16 mouse cellular contexts compared by ENCODE assay signal in the genomic region with DNA sequence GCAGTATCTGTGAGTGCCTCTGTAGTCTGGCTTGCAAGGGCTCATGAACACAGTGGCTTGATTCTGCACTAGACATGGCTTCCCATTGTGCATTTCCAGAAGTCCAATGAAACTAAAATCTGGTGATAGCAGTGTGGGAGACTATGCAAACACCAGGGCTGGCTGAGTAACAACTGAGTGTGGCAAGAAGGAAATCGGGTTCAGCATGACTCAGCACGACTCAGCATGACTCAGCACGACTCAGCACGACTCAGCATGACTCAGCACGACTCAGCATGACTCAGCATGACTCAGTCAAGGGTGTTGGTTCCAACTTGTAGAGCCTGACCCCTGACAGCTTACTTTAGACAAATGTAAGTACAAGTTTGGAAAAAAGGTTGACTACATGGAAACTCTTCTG.
DNase-seq lines count a peak whose midpoint lies in the region; ATAC-seq and TF ChIP-seq lines count a peak whose summit lies in the region.
"Had no signal": no experiment of that assay in that cellular context is flagged by ENCODE, and none has a peak within 500 bp of the region (broad histone marks: within the 10 kb centered on the region; RNA-seq: fewer than 3 reads in every experiment).

No protein-coding gene starts in this region.

- H3K4me1 ChIP-seq in ES-Bruce4 (ENCODE audit: control insufficient read depth, insufficient read depth, low read length), result no peaks in the 10 kb centered on the region
- no peaks in the 10 kb centered on the region for H3K4me1 ChIP-seq in liver, postnatal 0 days (ENCODE audit: insufficient read depth)
- H3K4me1 ChIP-seq: embryonic facial prominence, embryonic 13.5 days; liver, embryonic 15.5 days had no signal

- 79% methylated on average over 5 of the region's 5 CpGs for WGBS in liver, postnatal 0 days (ENCODE audit: insufficient replicate concordance)

- peak; percentile 87 for TF ChIP-seq EP300 in ES-Bruce4 (IDR thresholded peaks at IDR 0.05; ENCODE audit: insufficient read depth, low read depth, low read length)
- TF ChIP-seq EP300 in liver, postnatal 0 days (IDR thresholded peaks at IDR 0.05; ENCODE audit: low read depth), result peak; percentile 86

- no peak for TF ChIP-seq POLR2A in ES-Bruce4 (IDR thresholded peaks at IDR 0.05; ENCODE audit: insufficient read depth, low read length)

- no peaks in the 10 kb centered on the region for H3K27me3 ChIP-seq in ES-Bruce4 (ENCODE audit: control insufficient read depth, insufficient read depth, low read length, poor library complexity, severe bottlenecking)
- H3K27me3 ChIP-seq in liver, postnatal 0 days (ENCODE audit: insufficient read depth, low read length), result no peaks in the 10 kb centered on the region
- H3K27me3 ChIP-seq: embryonic facial prominence, embryonic 13.5 days; forebrain, embryonic 12.5 days; liver, embryonic 15.5 days had no signal

- H3K4me2 ChIP-seq in liver, postnatal 0 days (ENCODE audit: low read depth, low read length), result no peak overlapping the region
- H3K4me2 ChIP-seq: embryonic facial prominence, embryonic 13.5 days; forebrain, embryonic 12.5 days; heart, embryonic 11.5 days; liver, embryonic 15.5 days had no signal

- DNase-seq in adrenal gland, postnatal 10 days, result peak; percentile 35
- DNase-seq in adrenal gland, adult 18-20 months (ENCODE audit: low spot score in 2 of 2), result no peak
- peak; percentile 70 for DNase-seq in adipocyte (ENCODE audit: low spot score)
- peak; percentile 21 for DNase-seq in liver, postnatal 0 days
- no peak for DNase-seq in kidney, adult 11 months
- no peak for DNase-seq in lung, postnatal 14 days
- no peak for DNase-seq in left cerebral cortex, adult 9 months (ENCODE audit: low spot score in 2 of 2)
- DNase-seq: cerebellum, postnatal 25 days; kidney, adult 18-20 months; thymus, postnatal 36 days had no signal

- H3K9ac ChIP-seq in ES-Bruce4 (ENCODE audit: low read depth, poor library complexity, severe bottlenecking), result no peak overlapping the region
- no peak overlapping the region for H3K9ac ChIP-seq in liver, postnatal 0 days (replicated peaks)
- H3K9ac ChIP-seq: embryonic facial prominence, embryonic 13.5 days; forebrain, embryonic 12.5 days; liver, embryonic 15.5 days had no signal

- H3K4me3 ChIP-seq in ES-Bruce4 (ENCODE audit: low read depth, low read length), result no peak overlapping the region
- H3K4me3 ChIP-seq in liver, postnatal 0 days (ENCODE audit: low read depth, low read length), result no peak overlapping the region
- H3K4me3 ChIP-seq: embryonic facial prominence, embryonic 13.5 days; forebrain, embryonic 12.5 days; liver, embryonic 15.5 days; myocyte had no signal

- H3K36me3 ChIP-seq in ES-Bruce4 (ENCODE audit: control insufficient read depth, insufficient read depth, low read length, poor library complexity, severe bottlenecking), result no peaks in the 10 kb centered on the region
- no peaks in the 10 kb centered on the region for H3K36me3 ChIP-seq in liver, postnatal 0 days (replicated peaks; ENCODE audit: insufficient read depth, low read length)
- H3K36me3 ChIP-seq: embryonic facial prominence, embryonic 13.5 days; forebrain, embryonic 12.5 days; liver, embryonic 15.5 days had no signal

- H3K9me3 ChIP-seq in ES-Bruce4 (replicated peaks; ENCODE audit: control insufficient read depth, insufficient read depth, low read length, poor library complexity, severe bottlenecking), result peaks cover 17% of the 10 kb centered on the region
- H3K9me3 ChIP-seq in liver, postnatal 0 days (ENCODE audit: low read length), result no peaks in the 10 kb centered on the region
- H3K9me3 ChIP-seq: embryonic facial prominence, embryonic 13.5 days; forebrain, embryonic 12.5 days had no signal

- no peak; the same call in 1 of the 2 replicates for ATAC-seq in liver, postnatal 0 days

- peak overlapping the region; percentile 81 for H3K27ac ChIP-seq in ES-Bruce4 (ENCODE audit: insufficient read depth, low read length)
- H3K27ac ChIP-seq in liver, postnatal 0 days (ENCODE audit: low read depth), result no peak overlapping the region
- H3K27ac ChIP-seq: embryonic facial prominence, embryonic 13.5 days; forebrain, embryonic 12.5 days; liver, embryonic 15.5 days had no signal

- TF ChIP-seq CTCF in ES-Bruce4 (IDR thresholded peaks at IDR 0.05; ENCODE audit: low read depth, low read length), result no peak
- TF ChIP-seq CTCF in liver, postnatal 0 days (IDR thresholded peaks at IDR 0.05; ENCODE audit: low read depth), result no peak

Comparison
In these comparisons a context has a peak if more than half of its experiments do, and no peak if none do; other contexts are left out.
1. DNase-seq: peak in adrenal gland, postnatal 10 days (single experiment), adipocyte (single experiment) and liver, postnatal 0 days (single experiment); none in adrenal gland, adult 18-20 months (0 of 2), kidney, adult 11 months (single experiment), lung, postnatal 14 days (single experiment) and left cerebral cortex, adult 9 months (0 of 2).